Mouse (Mus musculus): ENCODE measurements around the gene Ufc1.
"Not testable (repeated sequence)": the region's sequence is repeated elsewhere in the genome, so short reads cannot be mapped to it uniquely, and the experiment has no call there.

Gene Ufc1

GRCm38 (mm10) chr1:171294298-171295062 is at the start of gene Ufc1:
Ufc1 (minus strand) TSS chr1:171295024.
- DNase-seq (ENCODE audit: low read depth, low spot score), result peak; percentile 81

GRCm38 (mm10) chr1:171343922-171344677 is 49.3 kb upstream of the Ufc1 start:
- DNase-seq (ENCODE audit: low read depth, low spot score), result no peak

DNA sequence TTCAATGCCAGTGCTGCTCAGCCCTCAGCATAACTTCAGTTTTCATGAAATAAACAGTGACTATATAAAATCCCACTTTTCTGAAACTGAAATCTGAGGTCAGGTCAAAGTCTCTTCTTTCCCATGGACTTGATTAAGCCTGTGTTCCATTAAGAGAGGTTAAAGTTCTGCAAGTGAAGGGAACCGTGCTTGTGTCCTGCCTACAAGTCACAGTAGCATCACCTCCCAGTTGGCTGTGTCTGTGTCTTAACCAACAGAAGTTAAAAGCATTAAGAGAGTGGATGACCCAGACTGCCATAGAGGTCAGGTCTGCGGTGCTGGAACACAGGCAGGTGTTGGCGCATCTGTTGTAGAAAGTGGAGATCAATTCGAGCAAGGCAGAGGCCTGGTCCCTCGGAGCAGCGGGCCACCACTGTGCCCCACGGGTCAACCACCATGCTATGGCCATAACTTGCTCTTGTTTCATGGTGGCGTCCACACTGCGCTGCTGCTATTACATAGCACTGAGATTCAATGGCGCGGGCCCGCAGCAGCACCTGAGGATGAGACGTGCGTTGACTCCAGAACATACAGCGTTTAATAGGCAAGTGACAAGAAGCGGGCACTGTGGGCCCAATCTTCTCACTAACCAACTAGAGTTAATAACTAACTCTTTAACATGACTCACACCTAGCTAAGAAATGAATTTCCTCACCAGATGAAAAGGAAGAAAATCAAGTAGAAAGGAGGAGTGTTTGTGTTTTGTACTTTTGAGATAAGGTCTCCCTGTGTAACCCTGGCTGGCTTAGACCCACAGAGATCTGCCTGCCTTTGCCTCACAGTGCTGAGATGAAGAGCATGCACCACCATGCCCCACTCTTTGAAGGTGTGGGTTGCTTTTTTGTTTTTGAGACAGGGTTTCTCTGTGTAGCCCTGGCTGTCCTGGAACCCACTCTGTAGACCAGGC is 47.7 kb upstream of the Ufc1 start:
- no peak for DNase-seq (ENCODE audit: low read depth, low spot score)

- DNase-seq (ENCODE audit: low read depth, low spot score), result no peak
Observed at GRCm38 (mm10) chr1:171330216-171330560, 35.4 kb upstream of the Ufc1 start.

DNA sequence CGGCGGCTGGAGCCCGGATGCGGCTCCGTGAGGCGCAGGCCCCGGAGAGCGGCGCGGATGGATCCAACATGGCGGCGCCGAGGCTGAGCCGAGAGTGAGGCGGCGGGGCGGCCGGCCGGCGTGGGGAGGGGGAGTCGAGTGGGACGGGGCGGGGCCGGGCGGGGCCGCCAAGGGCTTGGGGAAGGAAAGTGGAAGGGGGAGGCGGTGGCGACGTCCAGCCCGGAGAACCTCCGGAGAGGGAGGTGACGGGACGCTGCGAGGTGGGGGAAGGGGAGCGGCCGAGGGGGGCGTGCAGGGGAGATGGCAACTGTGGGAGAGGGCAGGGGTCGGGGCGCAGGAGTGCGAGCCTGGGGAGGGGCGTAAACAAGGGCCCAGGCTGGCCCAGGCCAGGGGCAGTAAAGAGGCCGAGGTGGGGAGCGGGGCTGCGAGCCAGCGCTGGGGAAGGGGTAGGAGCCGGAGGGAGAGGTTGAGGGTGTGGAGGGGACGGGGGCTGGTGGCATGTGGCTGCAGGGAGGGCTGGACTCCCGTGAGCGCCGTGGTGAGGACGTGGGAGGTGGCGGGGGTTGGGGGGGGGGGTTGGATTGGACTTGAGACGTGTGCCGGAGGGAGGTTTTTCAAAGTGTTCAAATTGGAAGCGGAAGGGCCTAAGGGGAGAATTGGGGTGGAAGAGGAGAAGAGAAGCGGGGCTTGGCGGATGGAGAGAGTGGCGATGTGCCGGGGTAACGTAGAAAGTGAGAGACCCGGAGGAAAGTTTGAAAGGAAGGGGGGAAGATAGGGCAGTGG is 34.8 kb upstream of the Ufc1 start:
- no peak for DNase-seq (ENCODE audit: low read depth, low spot score)

DNA sequence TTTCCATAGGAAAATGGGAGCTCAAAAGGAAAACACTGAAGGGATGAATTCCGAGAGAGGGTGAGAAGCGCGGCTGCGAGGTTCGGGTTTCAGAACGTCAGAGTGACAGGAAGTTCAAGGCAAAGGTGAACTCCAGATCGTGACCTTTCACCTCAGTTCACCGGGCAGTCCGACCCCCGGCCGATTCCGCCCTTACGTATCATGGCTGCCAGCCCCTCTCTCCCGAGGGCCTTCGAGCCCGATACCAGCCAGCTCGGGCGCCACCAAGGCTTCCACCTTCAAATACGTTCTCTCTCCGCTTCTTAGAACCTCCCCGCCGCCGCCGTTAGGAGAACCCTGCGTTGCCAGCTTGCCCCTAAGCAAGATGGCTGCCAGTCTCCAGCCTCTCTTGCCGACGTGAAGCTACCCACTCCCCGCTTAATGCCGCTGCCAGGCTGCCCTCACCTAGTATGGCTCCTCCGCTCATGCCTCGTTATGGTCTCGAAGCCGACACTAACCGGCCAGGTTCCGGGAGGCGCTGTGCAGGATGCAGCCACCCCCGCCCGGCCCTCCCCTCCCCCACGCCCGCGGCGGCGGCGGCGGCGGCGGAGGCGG is 34.1 kb upstream of the Ufc1 start, which contains the start of gene Dedd:
Gene Dedd (plus strand): TSS at position 307 of the 594 bp plus-strand sequence.
- DNase-seq (ENCODE audit: low read depth, low spot score), result peak; percentile 94

GRCm38 (mm10) chr1:171328244-171328643 is 33.4 kb upstream of the Ufc1 start:
- DNase-seq (ENCODE audit: low read depth, low spot score), result no peak

DNA sequence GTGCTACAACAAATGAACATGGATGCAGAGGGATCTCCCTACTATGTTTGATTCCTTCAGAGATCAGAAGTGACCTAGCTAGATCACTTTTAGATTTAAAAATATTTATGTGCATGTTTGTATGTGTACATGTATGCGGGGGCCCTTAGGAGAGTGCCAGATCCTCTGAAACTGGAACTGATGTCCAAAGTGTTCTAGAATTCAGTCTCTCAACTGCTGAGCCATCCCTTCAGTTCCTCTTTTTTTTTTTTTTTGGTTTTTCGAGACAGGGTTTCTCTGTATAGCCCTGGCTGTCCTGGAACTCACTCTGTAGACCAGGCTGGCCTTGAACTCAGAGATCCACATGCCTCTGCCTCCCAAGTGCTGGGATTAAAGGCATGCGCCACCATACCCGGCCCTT is 31.8 kb upstream of the Ufc1 start:
- not testable (repeated sequence) for DNase-seq (ENCODE audit: low read depth, low spot score)

- DNase-seq (ENCODE audit: low read depth, low spot score), result no peak
Observed at GRCm38 (mm10) chr1:171325571-171325970, 30.7 kb upstream of the Ufc1 start.

DNA sequence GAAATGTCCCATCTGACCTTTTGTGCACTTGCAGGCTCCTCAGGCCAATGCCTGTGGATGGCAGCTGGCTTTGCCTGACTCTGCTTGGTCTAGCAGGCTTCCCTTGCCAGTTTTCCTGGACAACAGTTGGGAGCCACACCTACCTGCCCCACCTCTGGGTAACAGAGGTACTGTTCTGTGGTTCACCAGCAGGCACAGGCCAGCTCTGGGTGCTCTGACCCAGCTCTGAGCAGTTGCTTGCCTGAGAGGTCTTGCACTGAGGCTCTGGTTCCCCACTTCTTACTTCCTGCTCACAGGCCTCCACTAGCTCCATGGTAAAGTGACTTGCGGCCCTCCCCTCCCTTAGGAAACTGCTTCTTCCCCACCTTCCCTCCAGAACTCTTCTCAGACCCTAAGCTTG is 27.2 kb upstream of the Ufc1 start:
- DNase-seq (ENCODE audit: low read depth, low spot score), result no peak

DNA sequence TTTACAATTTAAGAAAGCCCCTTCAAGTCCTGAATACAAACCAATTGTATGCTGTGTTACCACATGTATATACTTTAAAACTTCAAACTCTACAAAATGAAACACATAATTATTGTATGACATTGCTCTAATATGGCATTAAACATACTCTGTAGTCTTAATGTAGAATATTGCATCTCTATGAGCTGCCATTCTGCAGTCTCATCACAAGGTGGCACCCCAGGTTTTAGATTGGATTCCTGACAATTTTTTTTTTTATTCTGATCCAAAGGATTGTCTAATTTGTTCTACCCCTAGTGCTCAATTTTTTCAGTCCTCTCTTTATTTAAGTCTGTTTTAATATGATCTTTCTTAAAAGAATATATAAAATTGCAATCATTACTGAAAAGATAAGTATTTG is 26.6 kb upstream of the Ufc1 start:
- no peak for DNase-seq (ENCODE audit: low read depth, low spot score)

DNA sequence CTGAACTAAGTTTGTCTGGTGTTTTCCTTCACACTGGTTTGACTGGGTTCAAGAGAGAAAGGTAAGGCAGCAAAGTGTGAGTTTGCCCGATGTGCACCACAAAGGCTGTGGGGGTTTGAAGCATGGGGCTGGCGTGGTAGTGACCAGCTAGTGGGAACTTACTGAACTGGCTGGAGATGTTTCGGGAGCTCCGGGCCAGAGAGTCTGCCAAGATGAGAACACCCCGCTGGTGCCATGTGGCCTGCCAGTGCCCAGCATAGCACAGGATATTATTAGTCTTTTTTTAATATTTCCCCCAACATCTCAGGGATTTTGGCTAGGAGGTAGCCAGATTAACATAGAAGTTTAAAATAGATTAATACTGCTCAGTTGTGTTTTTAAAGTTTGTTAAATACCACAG is 25.3 kb upstream of the Ufc1 start:
- DNase-seq (ENCODE audit: low read depth, low spot score), result no peak

- no peak for DNase-seq (ENCODE audit: low read depth, low spot score)
Observed at GRCm38 (mm10) chr1:171319748-171320147, 24.9 kb upstream of the Ufc1 start.

GRCm38 (mm10) chr1:171309321-171309720 is 14.5 kb upstream of the Ufc1 start:
- DNase-seq (ENCODE audit: low read depth, low spot score), result no peak

DNA sequence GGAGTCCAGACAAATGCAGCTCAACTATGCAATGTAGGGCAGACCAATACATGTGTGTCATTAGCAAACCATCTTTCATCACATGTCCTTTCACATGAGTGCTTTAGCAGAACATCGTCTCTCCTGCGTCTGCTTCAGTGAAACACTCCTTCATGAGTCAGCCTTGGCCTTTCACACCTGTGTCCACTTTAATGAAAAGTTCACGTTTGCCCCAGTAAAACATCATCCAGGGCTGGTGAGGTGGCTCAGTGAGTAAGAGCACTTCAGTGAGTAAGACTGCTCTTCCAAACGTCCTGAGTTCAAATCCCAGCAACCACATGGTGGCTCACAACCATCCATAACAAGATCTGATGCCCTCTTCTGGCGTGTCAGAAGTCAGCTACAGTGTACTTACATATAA is 11.3 kb upstream of the Ufc1 start:
- not testable (repeated sequence) for DNase-seq (ENCODE audit: low read depth, low spot score)

DNA sequence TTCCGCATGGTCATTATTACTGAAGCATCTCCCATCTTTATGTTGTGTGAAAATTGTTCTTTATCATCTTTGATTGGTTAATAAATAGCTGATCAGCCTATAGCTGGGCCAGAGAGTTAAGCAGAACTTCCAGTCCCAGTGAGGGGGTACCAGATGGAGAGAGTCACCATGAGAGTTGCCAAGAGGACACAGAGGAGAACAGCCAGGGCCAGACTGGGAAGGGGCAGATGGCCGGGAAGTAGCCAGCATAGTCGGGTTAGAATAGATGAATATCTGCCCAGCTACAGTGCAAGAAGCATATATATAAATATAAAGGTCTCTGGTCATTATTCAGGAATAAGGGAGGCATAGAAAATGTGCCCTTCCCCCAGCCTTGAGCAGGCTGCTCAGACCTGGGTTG is 3.4 kb upstream of the Ufc1 start:
- no peak for DNase-seq (ENCODE audit: low read depth, low spot score)

DNA sequence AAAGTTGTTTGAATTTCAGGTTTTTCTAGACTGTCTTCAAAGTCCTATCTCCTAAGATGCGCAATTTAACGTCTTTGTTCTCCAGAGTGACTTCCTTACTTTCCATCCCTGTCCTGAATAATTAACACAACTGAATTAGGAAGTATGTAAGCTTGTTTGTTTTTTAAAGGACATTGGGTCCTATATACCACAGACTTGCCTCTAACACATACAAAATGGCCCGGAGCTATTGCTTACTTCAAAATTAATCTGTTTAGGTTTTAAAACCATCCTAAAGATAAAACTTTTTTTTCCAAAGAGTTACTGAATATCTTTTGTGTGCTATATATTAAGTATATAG is 209 bp upstream of the Ufc1 start:
- no peak for DNase-seq (ENCODE audit: low read depth, low spot score)

- no peak for DNase-seq (ENCODE audit: low read depth, low spot score)
Observed at GRCm38 (mm10) chr1:171293906-171294297, 922 bp downstream of the Ufc1 start.

DNA sequence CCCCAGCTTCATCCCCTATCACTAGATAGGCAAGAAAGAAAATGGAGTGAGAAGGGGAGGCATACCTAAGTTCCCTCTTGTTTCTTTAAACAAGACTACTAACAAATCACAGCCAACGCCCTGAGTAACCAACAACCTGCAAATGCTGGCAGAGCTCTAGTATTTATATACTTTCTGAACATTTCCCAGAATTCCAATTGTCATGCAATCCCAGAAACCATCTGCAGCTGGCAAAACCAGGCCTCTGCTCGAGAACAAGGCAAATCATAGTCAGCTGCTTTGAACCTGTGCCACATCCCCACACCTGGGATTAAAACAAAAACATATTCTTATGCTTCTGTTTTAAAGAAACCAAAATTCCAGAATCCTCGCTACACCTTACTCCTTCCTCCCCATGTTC is 1.5 kb downstream of the Ufc1 start:
- no peak for DNase-seq (ENCODE audit: low read depth, low spot score)

DNA sequence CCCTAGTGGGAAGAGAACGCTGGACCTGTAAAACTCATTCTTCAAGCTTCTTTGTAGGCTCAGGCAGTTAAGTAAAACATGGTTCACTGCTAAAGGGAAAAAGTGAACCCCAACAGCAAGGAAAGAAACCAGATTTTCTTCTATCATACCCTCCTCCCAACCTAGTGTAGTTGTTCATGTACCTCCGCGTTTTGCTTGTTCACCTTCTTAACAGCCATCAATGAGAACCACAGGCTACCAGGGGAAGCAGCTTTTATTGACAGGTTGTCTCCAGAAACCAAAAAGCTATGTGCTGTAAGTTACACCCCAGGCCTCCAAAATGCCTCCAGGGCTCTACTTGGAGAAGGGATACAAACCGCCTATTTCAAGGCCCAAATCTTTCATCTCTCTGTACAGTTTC is 6.5 kb downstream of the Ufc1 start:
- no peak for DNase-seq (ENCODE audit: low read depth, low spot score)
